Mouse (Mus musculus): Measurements from ENCODE around the gene Rd3.

The Rd3 gene

DNA sequence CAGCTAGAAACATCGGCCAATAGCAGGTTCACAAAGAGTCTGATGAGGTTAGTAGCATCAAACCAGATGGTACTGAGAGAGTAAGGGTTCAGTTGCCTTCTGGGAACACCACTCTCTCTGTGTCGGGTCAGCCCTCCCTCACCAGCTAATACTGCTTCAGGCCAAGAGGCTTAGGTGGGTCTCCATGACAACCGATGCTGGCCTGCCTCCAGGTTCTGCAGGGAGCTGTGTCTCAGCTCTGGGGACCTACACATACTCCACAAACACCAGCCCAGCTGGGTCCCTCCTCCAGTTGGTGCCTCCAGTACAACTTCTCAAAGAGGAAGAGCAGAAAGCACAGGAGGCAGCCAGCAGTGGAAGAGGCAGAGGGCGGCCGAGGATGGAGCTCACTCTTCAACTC, at the start of gene Rd3:
Gene Rd3 (plus strand): TSS at position 184 of the 400 bp plus-strand sequence.
- in situ Hi-C loops (cut with MboI; ENCODE audit: low sequenced_read_pairs), result no loop called here

DNA sequence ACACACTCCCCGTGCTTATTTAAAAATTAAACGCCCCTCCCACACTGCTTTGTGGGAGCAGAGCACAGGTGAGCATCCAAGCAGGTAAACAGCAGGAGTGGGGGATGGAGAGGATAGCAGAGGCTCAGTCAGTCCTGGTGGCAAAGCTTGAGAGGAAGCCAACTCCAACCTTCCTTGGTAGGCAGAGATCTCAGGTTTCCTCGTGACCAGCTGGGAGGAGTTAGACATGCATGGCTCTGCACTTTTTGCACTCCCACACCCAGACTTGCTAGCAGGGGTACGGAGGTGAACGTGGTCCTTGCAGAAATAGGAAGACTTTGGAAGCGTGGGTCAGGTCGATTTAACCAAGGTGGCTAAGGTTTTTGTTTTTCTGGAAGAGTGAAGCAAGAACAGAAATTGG, 48.8 kb upstream of the Rd3 start:
- in situ Hi-C loops (cut with MboI; ENCODE audit: low sequenced_read_pairs), result no loop called here

DNA sequence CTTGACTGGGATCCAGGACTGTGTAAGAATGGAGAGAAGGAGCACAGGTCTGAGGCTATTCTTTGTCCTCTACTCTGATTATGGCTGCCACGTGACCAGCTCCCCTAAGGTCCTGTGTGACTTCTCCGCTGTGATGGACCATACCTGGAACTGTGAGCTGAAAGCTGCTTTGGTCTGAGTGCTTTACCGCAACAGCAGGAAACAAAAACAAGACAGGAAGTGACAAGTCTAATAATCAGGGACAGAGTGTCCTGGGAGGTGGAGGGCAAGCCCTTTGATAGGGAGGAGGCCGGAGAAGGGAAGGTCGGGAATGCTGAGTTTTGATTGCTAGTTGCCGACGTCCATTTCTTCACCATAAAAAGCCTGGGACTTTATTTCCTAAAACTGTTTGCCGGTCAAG, 48.1 kb upstream of the Rd3 start:
- in situ Hi-C loops (cut with MboI; ENCODE audit: low sequenced_read_pairs), result no loop called here

DNA sequence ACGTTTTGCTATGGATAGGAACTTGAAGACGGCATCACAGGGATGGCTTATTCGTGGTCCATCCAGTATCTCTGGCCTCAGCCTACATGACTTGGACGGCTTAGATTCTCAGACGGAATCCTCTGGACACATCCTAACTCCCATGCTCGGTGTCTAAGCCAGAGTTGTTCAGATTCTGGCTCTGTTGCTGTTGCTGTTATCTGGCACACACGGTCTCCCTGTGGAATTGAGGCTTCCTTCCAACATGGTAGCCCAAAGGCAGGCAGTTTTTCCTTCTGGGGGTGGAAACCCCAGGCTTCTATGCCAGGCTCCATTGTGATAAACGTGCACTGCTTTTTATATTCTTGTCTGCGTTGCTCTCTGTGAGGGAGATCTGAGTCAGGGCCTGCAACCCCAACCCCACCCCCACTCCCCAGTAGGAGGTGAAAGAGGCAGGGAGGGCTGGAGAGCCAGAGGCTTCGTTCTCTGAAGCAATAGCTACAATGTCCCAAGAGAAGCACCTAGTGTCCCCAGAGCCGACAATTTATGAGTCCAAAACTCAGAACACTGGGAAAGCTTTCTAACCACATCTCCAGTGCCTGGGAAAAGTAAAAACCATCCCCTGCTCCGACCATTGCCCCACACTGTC, 47.2 kb upstream of the Rd3 start:
- in situ Hi-C loops (cut with MboI; ENCODE audit: low sequenced_read_pairs), result no loop called here

DNA sequence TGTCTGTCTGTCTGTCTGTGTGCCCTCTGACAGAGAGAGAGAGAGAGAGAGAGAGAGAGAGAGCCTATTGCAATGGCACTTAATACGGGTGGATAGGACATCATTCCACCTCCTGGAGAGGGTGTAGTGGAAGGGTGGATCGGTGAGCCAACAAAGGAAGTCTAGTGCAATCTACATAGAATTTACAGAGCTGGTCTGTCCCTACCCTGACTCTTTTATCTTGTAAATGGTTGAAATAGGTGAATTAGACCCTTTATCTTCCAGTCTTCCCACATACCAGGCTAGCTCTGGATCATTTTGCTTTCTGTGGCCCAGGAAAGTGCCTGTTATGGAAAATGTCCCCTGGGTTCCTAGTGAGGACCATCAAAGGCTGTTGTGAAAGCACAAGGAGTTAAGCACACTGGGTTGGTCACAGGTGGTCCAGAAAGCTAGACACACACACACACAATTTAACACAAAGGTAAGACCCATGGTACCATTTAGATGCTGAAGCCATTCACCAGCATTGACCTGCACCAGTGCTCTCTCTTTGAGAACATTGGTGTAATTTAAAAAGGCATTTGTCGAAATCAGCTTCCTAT, 46.6 kb upstream of the Rd3 start:
- in situ Hi-C loops (cut with MboI; ENCODE audit: low sequenced_read_pairs), result no loop called here

DNA sequence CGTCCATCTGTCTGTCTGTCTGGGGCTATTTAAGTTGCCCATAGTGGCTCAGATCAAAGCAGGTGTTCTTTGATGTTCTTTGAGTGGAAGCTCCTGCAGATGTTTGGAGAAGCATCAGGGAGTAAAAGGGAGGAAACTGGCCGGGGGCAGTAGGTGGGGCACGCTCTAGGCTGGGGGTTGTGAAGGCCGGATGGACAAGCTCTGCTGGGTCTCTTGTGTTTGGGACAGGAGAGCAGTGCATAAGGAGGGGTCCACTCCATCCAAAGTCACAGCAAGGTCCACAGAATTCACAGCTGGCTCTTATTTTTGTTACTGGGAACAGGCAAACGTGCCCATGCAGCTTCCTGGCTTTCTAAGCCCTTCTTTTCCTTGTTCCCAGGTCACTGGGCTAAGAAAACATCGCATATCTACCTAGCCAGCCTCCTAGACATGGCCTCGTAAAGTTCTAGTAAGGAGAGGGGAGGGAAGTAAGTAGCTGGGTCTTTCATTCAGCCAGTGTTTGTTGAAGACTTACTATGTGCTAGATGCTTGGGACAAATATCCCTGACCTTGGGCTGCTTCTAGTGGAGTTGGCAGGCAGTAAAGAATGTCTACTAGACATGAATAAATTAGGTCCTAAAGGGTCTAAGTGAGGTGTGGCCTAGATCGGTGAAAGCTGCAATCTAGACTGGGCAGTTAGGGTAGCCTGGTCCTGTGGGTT, 44.7 kb upstream of the Rd3 start:
- in situ Hi-C loops (cut with MboI; ENCODE audit: low sequenced_read_pairs), result no loop called here

DNA sequence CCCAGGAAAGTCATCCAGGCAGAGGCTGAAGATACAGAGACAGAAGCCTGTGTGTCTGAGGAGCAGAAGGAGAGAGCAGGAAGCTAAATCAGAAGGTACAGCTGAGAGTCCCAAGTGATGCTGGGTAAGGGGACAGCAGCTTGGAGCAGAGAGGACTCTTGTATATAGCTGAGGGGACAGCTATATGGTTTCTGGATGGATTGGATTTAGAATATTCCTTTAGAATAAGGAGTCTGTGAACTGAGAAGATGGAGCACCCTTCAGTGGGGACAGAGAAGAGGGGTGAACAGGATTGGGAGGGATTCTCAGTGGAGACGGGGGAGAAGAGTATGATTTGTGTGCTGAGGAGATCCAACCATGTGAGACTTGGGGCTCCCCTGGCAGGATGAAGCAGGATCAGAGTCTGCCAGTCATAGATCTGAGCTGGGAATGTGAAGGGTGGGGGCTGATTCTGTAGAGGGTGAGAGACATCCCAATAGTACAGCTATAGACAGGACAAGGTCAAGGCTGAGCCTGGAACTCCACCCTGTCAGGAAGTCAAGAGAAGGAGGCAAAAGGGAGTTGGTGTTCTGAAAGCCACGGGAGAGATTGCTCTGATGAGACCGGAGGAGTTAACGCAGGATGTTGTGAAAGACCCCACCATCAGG, 44.1 kb upstream of the Rd3 start:
- in situ Hi-C loops (cut with MboI; ENCODE audit: low sequenced_read_pairs), result no loop called here

DNA sequence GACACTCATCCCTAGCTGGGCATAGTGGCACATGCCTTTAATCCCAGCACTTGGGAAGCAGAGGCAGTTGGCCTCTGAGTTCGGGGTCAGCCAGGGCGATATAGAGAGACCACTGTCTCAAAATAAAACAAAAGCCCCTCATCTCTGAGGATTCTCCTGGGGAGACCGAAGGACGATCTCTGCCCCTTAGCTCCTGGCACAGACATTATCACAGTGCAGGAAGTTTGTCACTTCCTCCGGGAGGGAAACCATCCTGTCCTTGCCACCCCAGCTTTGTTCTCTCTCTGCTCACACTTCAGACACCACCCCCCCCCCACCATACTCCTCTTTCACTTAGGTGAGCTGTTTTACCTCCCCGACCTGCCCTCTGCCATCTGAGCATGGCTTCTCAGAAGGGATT, 33.5 kb upstream of the Rd3 start:
- in situ Hi-C loops (cut with MboI; ENCODE audit: low sequenced_read_pairs), result no loop called here

DNA sequence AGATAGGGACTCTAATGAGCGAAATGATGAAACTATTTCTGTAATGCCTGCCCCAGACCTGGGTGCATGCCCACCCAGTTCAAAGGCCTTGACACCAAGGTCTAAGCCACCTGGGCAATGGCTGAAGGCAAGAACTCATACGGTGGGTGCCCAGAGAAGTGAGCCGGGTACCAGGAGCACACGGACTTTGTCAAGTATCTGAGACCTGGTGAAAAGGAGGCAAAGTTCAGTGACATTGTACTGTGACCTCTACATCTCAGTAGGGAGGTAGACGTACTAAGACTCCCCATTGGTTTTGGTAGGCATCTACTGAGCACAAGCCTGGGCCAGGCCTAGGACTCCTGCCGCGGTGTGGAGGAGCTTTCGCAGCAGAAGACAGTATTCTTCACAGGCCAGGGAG, 31.8 kb upstream of the Rd3 start:
- in situ Hi-C loops (cut with MboI; ENCODE audit: low sequenced_read_pairs), result no loop called here

DNA sequence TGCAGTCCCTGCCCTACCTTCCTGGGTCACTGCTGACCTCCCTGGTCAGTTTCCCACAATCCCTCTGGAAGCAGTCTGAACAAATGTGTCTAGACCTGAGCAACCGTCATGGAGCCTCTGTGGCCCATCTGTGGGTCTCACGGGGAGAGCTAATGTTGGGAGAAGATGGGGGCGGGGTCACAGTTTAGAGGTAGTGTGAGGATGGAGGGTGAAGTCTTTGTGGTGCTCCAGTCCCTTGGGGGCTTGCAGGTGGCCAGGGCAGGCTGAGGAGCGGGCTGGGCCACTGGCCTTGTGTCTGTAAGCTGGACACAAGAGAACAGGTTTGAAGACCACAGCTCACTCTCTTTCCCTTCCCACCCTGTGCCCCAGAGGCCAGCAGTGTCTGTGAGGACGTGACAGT, 31.4 kb upstream of the Rd3 start:
- in situ Hi-C loops (cut with MboI; ENCODE audit: low sequenced_read_pairs), result no loop called here

DNA sequence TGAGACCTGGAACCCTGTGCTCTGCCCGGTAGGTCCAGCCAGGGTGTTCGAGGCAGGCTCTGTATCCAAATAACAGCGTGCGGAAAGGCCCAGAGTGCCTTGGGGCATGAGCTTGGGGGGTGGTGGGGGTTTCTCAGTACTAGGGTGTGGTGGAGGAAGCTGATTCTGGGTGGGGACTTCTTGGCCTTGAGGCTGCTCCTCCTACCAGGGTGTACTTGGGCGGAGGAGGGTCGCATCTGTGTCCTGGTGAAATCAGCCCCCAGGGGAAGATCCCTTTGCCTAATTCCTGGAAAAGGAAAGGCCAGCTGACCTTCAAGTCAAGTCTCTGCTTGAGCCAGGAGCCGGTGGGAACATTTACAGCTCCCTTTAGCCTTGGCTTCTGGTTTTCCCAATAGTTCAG, 30.9 kb upstream of the Rd3 start:
- in situ Hi-C loops (cut with MboI; ENCODE audit: low sequenced_read_pairs), result no loop called here

DNA sequence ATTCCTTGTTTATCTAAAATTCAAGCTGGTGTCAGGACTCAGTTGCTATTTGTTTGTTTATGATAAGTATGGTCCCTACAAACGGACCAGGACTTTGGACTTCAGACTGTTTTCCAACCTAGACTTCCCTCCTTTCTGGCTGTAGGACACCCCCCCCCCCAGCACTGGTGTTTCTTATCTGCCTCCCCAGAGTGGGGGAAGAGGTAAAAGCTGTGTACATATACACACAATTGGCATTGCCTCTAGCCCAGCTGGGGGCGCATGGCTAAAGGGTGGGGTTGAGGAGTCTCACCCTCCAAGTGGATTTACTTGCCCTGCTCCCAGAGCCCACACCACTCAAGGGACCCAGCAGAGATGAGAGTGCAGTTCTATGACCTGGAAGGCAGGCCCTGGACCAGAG, 30.3 kb upstream of the Rd3 start:
- in situ Hi-C loops (cut with MboI; ENCODE audit: low sequenced_read_pairs), result no loop called here

DNA sequence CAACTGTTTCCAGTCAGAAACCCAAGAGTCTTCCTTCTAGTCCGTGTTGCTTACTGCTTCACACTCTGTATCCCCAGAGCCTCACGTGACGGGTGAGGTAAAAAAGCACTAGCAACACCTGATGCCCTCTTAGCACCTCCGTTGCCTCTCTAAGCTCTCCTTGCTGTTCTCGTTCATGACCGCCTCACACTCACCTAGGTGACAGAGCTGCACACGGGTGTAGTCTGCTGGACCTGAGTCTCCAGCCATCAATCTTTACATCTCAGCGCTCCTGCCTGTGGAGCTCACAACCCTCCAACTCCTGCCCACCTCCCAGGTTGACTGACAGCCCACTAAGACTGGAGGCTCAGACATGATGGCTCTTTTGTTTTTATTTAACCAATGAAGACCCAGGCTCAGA, 29.4 kb upstream of the Rd3 start:
- in situ Hi-C loops (cut with MboI; ENCODE audit: low sequenced_read_pairs), result no loop called here

DNA sequence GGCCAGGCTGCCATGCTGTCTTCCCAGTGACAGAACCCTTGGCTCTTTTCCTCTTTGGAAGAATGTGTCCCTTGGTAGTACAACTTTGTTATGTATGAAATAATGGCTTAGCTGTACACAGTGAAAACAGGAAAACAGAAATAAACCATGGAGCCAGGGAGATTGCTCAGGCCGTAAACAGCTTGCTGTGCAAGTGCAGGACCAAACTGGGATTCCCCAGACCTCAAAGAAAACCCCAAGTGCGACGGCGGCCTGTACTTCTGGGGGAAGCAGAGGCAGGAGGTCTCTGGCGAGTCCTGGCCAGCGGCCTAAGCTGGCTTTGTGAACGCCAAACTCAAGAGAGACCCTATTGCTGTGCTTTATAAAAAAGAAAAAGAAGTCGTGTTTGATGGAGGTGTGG, 28.6 kb upstream of the Rd3 start:
- in situ Hi-C loops (cut with MboI; ENCODE audit: low sequenced_read_pairs), result no loop called here

DNA sequence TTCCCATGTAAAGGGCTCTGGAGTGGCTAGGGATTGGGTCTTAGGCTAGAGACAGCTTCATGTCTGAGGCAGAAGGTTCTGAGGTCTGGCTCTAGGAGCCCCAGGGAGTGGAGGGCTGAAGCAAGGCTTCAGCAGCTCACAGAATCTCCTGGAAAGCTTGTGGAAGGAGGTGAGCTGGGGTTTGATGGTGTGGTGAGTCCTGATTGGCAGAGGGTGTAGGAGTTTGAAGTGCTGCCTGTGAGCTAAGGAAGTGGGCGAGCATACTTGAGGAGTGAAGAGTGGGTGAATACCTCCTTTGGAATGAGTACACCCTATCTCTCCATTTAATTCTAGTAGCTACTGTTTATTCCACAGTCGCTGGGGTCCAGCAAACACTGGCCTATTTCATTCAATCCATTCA, 26.6 kb upstream of the Rd3 start:
- in situ Hi-C loops (cut with MboI; ENCODE audit: low sequenced_read_pairs), result no loop called here

DNA sequence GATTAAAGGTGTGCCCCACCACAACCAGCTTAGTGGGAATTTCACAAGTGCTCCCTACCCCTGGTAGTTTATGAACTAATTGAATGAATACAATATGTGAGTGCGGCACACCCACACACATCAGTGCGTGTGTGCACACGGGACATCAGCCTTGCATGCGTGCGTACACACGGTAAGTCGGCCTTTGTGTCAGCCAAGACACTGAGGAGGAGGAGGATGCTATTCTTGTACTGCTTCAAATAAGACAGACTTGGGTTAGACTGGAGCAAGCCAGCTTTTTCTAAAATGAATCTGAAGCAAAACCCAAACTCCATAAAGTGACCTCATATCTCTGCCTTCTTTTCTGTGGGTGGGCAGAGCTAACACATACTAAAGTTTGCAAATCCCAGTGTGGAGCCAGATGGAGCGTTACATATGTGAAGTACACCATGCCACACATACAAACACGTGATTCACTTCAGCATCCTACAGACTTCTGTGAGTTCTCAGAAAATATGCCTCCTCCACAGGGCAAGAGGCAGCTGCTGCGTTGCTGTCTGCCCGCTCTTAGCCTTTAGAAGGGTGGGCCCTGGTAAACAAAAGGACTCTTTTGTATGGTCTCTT, 24.3 kb upstream of the Rd3 start:
- in situ Hi-C loops (cut with MboI; ENCODE audit: low sequenced_read_pairs), result no loop called here

DNA sequence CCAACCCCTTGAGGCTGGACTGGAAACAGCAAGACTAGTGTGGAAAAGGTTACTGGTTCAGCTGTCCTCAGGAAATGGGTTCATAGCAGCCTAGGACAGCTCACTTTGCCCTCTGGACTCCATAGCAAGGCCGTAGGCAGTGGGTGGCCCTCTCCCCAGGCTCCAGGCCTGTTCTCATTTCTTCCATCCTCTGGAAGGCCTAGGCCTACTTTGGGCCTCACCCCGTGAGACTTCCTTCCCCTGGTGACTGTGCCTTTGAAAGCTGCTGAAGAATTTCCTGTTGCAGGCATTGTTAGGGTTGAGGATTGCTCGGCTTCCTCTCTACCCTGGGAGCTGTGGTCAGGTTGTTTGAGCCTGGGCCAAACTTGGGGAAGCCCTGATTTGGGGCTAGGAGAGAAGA, 22.1 kb upstream of the Rd3 start:
- in situ Hi-C loops (cut with MboI; ENCODE audit: low sequenced_read_pairs), result no loop called here

DNA sequence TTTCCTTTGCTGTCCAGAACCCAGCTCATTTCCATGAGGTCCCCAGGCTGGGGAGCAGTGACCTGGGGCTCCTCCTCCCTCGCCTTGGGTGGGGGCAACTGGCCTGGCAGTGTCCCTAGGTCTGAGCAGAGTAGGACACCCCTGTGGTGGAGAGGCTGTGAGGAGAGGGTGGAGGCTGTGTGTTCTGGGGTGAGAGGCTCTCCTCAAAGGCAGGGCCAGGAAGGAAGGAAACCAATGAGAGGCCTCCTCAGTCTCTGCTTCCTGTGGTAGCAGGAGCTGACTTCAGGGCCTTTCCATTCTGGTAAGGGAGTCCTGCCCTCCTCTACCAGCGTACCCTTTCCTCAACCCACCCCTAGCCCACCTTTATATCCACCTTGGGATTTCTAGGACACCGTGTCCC, 20.9 kb upstream of the Rd3 start:
- in situ Hi-C loops (cut with MboI; ENCODE audit: low sequenced_read_pairs), result no loop called here

DNA sequence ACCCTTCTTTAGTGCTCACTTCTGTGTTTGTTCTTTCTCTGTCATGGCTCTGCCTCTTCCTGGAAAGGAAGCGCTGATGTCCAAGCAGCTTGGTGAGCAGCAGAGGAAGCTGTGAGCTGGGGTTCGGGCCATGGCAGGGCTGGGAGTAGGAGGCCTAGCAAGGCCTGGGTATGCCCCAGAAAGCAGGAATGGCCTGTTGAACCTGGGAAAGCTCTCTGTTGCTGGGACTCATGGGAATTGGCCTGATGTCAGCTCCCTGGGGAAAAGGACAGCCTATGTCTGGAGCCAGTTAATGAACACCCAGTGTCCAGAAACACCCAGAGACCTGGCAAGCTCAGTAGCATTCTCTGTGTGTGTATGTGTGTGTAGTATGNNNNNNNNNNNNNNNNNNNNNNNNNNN, 20.3 kb upstream of the Rd3 start:
- in situ Hi-C loops (cut with MboI; ENCODE audit: low sequenced_read_pairs), result no loop called here

DNA sequence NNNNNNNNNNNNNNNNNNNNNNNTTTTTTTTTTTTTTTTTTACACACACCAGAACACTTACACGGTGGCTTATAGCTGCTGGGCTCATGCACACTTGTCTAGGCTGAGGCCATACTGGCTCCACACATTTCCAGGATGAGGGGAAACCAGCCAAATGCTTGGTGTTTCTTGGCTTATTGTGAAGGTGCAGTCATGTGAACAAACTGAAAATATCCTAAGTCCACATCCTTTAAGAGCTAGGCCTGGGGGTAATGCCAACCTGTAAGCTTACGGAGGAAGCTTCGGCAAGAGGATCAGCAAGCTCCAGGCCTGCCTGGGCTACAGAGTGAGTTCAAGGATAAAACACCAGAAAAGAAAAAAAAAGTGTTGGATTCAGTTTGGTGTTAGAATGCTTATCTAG, 19.8 kb upstream of the Rd3 start:
- in situ Hi-C loops (cut with MboI; ENCODE audit: low sequenced_read_pairs), result no loop called here

DNA sequence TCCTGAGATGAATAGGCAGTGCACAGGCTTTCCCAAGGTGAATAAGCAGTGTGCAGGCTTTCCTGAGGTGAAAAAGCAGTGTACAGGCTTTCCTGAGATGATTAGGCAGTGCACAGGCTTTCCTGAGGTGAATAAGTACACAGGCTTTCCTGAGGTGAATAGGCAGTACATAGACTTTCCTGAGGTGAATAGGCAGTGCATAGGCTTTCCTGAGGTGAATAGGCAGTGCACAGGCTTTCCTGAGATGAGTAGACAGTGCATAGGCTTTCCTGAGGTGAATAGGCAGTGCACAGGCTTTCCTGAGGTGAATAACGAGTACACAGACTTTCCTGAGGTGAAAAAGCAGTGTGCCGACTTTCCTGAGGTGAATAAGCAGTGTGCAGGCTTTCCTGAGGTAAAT, 16.2 kb upstream of the Rd3 start:
- in situ Hi-C loops (cut with MboI; ENCODE audit: low sequenced_read_pairs), result no loop called here

DNA sequence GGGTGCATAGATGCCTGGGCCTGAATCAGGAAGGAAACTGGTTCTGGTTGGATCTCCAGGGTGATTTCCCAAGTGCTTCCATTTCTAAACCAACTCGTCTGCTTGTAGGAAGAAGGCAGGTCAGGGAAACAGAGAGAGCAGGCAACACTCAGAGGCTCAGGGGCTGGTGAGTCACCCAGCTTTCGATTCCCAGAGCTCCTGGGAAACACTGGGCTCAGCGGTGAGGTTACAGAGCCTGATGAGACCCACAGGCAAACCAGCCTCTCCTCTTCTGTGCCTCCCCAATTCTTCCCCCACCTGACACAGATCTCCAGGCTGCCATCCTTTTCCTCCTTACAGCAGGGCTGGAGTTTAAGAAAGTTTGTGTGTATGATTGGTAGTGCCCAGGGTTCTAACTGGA, 13.8 kb upstream of the Rd3 start:
- in situ Hi-C loops (cut with MboI; ENCODE audit: low sequenced_read_pairs), result no loop called here

All from CH12F3 (cell line).